Mouse (Mus musculus) E14TG2a.4 (cell line): ENCODE results near the gene Setd2.
A peak's percentile ranks its signal among the peaks of the same experiment; 100 is the strongest.

Experiments used
- CTCF ChIP-seq: conservative IDR thresholded peaks from 2 replicates; pipeline ENCODE4 v1.5.1; 2014; ENCODE audit warnings: low read length
- POU5F1 ChIP-seq: IDR thresholded peaks from 2 replicates; pipeline ENCODE4 v1.6.1; 2014; ENCODE audit warnings: low read length, borderline replicate concordance

DNA sequence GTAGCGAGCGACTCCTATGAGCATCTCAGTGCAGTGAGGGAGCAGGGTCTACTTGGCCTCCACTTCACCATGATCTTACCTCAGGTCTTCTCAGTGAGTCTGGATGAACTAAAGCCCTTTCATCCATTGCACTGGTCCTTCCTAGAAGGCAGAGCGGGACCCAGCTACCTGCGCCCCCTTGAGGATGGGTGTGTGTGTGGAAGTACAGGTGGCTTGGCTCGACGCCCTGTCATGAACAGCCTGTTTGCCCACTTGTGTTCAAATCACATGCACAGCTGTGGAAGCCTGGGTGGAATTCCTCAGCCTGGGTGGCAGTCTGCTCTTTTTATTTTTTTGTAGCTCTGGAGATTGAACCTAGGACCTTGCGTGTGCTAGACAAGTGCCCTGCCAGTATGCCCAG is 87.8 kb downstream of the Setd2 start:
- TF ChIP-seq POU5F1 (no peak), CTCF (peak; percentile 47)
